Mouse (Mus musculus) right cerebral cortex, postnatal 4 days (tissue): ENCODE data around the gene Slc45a3.

Source experiments
- DNase-seq: peaks from one replicate; pipeline ENCODE4 v3.0.0-alpha.2; 2022

Slc45a3 gene

GRCm38 (mm10) chr1:131965818-131966217, 3.1 kb downstream of the Slc45a3 start:
- no peak for DNase-seq

GRCm38 (mm10) chr1:131967336-131967735, 4.6 kb downstream of the Slc45a3 start:
- DNase-seq, result no peak

GRCm38 (mm10) chr1:131968556-131968955, 5.8 kb downstream of the Slc45a3 start:
- no peak for DNase-seq

GRCm38 (mm10) chr1:131968983-131969382, 6.2 kb downstream of the Slc45a3 start:
- no peak for DNase-seq

- no peak for DNase-seq
Observed at GRCm38 (mm10) chr1:131969825-131970224, 7.1 kb downstream of the Slc45a3 start.

GRCm38 (mm10) chr1:131970322-131970660, 7.5 kb downstream of the Slc45a3 start:
- DNase-seq, result no peak

- no peak for DNase-seq
Observed at GRCm38 (mm10) chr1:131970661-131971520, 8.1 kb downstream of the Slc45a3 start.

- DNase-seq, result no peak
Observed at GRCm38 (mm10) chr1:131971771-131972497, 9.2 kb downstream of the Slc45a3 start.

GRCm38 (mm10) chr1:131972498-131973334, 9.9 kb downstream of the Slc45a3 start:
- no peak for DNase-seq

GRCm38 (mm10) chr1:131973991-131974390, 11.2 kb downstream of the Slc45a3 start:
- no peak for DNase-seq

GRCm38 (mm10) chr1:131976886-131977285, 14.1 kb downstream of the Slc45a3 start:
- no peak for DNase-seq

GRCm38 (mm10) chr1:131980471-131980870, 17.7 kb downstream of the Slc45a3 start:
- no peak for DNase-seq

- peak; percentile 70 for DNase-seq
Observed at GRCm38 (mm10) chr1:131981378-131982013, 18.7 kb downstream of the Slc45a3 start.

GRCm38 (mm10) chr1:131982907-131983306, 20.1 kb downstream of the Slc45a3 start:
- DNase-seq, result peak; percentile 79

- no peak for DNase-seq
Observed at GRCm38 (mm10) chr1:131983806-131984205, 21.0 kb downstream of the Slc45a3 start.

GRCm38 (mm10) chr1:131987432-131987831, 24.7 kb downstream of the Slc45a3 start:
- DNase-seq, result no peak

GRCm38 (mm10) chr1:131989476-131989875, 26.7 kb downstream of the Slc45a3 start:
- no peak for DNase-seq

GRCm38 (mm10) chr1:131990083-131990760, 27.5 kb downstream of the Slc45a3 start:
- DNase-seq, result no peak

- no peak for DNase-seq
Observed at GRCm38 (mm10) chr1:131992561-131993001, 29.8 kb downstream of the Slc45a3 start.

- DNase-seq, result no peak
Observed at GRCm38 (mm10) chr1:131993169-131994040, 30.6 kb downstream of the Slc45a3 start.

- peak; percentile 77 for DNase-seq
Observed at GRCm38 (mm10) chr1:131995062-131995461, 32.3 kb downstream of the Slc45a3 start.
